Mouse (Mus musculus) embryonic fibroblast, embryonic 13.5 days (primary cell): ENCODE results near the gene Got2.

Experiments
- CTCF ChIP-seq: IDR thresholded peaks from 2 replicates; pipeline ENCODE4 v1.5.1; 2011; ENCODE audit warnings: mild to moderate bottlenecking, control low read depth, low read length, moderate library complexity, borderline replicate concordance; ENCODE audit not compliant: insufficient read depth
- POLR2A ChIP-seq: IDR thresholded peaks from 2 replicates; pipeline ENCODE4 v1.6.1; 2011; ENCODE audit warnings: low read depth, mild to moderate bottlenecking, control low read depth, low read length, moderate library complexity

DNA sequence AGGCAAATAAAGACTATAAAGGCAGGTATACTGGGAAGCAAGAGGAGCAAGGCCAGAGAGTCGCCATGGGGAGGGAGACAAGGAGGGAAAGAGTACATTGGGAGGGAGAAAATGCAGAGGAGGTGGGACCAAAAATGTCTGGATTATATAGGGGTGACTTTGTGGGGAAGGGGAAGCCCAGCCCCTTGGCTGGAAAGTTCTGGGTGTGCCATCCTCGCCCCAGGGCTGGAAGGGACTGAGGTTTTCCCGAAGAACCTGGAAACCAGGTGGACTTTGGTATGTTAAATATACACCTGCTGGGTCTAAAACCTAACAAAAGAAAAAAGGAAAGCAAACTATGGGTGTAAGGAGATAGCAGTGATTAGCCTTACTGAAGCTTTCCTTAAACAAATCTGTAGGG, 58.2 kb downstream of the Got2 start:
- TF ChIP-seq POLR2A = no peak
- no peak for TF ChIP-seq CTCF
